Mouse (Mus musculus) bone marrow macrophage, adult 2 months (primary cell): ENCODE measurements around the gene Gm20683.

ENCODE experiments used
- CTCF ChIP-seq: IDR thresholded peaks from 2 replicates; pipeline ENCODE4 v1.5.1; 2012; ENCODE audit warnings: low read depth, mild to moderate bottlenecking, low read length, moderate library complexity
- POLR2A ChIP-seq: IDR thresholded peaks from 2 replicates; pipeline ENCODE4 v1.6.1; 2012; ENCODE audit warnings: mild to moderate bottlenecking, low read depth, low read length, borderline replicate concordance

DNA sequence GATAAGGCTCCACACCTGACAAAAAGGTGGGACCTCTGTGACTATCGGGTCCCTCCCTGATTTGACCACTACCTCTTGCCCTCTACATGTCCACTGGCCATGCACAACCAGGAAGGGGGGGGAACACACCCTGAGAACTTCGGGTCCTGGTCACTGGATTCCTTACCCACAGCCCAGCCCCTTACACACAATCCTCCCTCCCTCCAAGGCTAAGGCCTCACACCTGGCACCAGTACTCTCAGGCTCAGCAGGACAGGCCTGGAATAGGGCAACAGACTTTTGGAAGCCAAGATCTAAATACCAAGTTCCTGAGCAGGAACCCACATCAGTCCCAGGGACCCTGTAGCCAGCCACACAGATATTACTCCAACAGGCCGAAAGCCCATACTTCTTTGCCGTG, 2.7 kb downstream of the Gm20683 start:
- no peak for TF ChIP-seq POLR2A
- no peak for TF ChIP-seq CTCF
